Mouse (Mus musculus) gastrocnemius, postnatal 36 days (tissue): ENCODE data around the gene Tex2. TPM values are rescaled to one million over a fixed set of nuclear protein-coding genes. Genes with fewer than 3 reads are reported as not detected.

Source experiments
- DNase-seq, 2 experiments: peaks; one replicate each; pipeline ENCODE4 v3.0.0; 2022
- intact Hi-C: fragments of 180-260 bp; cut with DNase I; formaldehyde crosslinking; loops from one replicate; pipeline ENCODE4 v1.15.1; 2025
- total RNA-seq, 2 experiments: library from RNA; stranded (reverse); gene quantifications; 2 replicates each; pipeline ENCODE4 v1.2.3; 2021

Tex2 gene
- total RNA-seq, 2 experiments from 2014 or later: 45.7 to 46.2 TPM

- no peak for DNase-seq
- intact Hi-C loops: no loop called here
These were observed 147.3 kb downstream of the Tex2 start for GRCm38 (mm10) chr11:106465932-106466331.

GRCm38 (mm10) chr11:106465545-106465903 is 147.7 kb downstream of the Tex2 start:
- DNase-seq: no peak
- intact Hi-C loops: no loop called here

DNA sequence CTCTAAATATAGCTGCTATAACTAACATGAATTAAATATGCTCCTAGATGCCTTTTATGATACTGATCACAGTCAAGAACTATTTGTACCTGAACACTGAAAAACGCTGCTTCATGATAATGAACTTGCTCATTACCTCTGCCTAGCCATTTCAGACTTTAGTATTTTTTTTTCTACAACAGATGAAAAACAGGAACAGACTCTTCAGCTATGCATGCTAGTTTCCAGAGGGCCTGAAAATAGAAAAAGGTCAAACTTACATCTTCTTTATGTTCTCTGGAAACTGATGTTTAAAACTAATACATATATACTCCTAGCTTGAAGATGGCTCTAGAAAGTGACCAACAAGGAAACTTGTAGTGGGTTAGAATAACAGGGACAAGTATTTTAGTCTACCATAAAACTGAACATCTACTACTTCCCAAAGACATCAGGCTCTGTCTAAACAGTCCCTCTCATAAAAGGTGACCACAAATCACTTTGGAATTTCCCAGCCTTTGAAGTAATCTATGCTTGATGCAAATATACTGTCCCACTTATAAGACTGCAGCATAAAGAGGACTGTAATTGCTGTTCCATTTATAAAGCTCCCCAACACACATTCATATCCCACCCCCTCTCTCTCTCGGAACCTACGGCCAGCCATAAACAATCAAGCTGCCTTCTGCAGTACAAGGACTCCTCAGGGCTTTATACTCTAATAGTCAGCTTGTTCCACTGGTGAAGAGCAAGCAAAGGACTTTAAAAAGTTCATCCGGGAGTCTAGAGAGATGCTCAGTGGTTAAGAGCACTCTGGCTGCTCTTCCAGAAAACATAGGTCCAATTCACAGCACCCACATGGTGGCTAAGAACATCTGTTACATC is 148.3 kb downstream of the Tex2 start:
- intact Hi-C loops: no loop called here

GRCm38 (mm10) chr11:106463845-106464244 is 149.4 kb downstream of the Tex2 start:
- DNase-seq: no peak
- intact Hi-C loops: no loop called here

More for the DNA sequence above, 148.3 kb downstream of the Tex2 start:
- DNase-seq: no peak

GRCm38 (mm10) chr11:106462309-106462708 is 150.9 kb downstream of the Tex2 start:
- intact Hi-C loops: no loop called here
- DNase-seq: no peak

DNA sequence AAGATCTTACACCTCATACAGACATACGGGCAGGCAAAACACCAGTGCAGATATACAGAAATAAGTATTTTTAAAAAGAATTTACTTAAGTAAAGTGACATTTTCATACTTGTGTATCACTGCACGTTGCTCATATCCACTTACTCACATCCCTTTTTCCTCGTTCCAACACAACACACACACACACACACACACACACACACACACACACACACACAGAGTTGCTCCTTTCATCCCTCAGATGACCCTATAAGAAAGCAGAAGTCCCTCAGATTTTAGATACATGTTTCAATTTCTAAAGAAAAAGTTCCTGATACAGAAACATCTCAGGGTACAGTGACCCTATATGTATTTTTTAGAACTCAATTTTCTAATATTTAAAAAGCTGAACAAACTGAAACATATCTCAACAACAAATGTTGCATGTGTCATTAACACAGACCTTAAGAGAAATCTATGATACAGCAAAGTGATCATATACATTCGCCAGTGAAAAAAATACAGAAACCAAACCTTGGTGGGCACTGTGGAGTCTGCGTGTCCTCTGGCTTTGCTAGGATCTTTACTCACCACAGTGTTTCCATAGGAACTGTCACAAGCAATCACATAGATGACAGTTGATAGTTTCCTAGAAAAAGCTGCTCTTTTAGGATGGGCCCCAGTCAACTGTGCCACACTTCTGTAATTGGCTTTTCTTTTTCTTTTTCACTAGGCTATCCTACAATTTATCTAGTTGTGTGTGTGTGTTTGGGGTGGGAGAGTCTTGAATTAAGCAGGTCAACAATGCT is 151.9 kb downstream of the Tex2 start:
- no peak for DNase-seq
- intact Hi-C loops: no loop called here

GRCm38 (mm10) chr11:106460671-106461070 is 152.6 kb downstream of the Tex2 start:
- intact Hi-C loops: no loop called here
- no peak for DNase-seq

- intact Hi-C loops: no loop called here
- no peak for DNase-seq
These were observed 154.7 kb downstream of the Tex2 start for GRCm38 (mm10) chr11:106458540-106458939.

Other genes with a start within 250 kb of the Tex2 start
- gene Prr29, start 248.0 kb downstream of the Tex2 start, total RNA-seq: 1 to 10 TPM; 5.7 to 7.1 TPM
- gene Icam2, start 225.3 kb downstream of the Tex2 start, total RNA-seq: 1 to 10 TPM; 4.4 to 5.4 TPM
- gene Ern1, start 125.6 kb downstream of the Tex2 start, total RNA-seq: 1 to 10 TPM; 5.2 to 8.1 TPM
- 10 to 100 TPM; 33.7 to 36.2 TPM for gene Pecam1, start 137.2 kb upstream of the Tex2 start, total RNA-seq
- gene Milr1, start 137.8 kb upstream of the Tex2 start, total RNA-seq: under 1 TPM; 0.22 to 0.28 TPM
- gene Polg2, start 166.1 kb upstream of the Tex2 start, total RNA-seq: 1 to 10 TPM; 3.1 to 3.2 TPM
- 100 to 1,000 TPM; 185 to 233 TPM for gene Ddx5, start 175.8 kb upstream of the Tex2 start, total RNA-seq
- gene Cep95, start 175.8 kb upstream of the Tex2 start, total RNA-seq: 1 to 10 TPM; 3.1 to 3.9 TPM